Mouse (Mus musculus): ENCODE data around the gene Hmgcs1.

DNA sequence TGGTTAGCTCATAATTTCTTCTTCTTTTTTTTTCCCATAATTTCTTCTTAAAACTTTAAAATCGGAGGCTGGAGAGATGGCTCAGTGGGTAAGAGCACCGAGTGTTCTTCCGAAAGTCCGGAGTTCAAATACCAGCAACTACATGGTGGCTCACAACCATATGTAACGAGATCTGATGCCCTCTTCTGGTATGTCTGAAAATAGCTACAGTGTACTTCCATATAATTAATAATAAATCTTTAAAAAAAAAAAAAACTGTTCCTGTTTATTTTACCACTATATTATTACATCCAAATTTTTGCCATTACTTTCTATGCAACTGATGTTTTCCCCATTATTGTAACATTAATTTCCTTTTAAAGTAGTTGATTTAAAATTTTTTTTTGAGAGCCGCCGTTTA, 34.4 kb downstream of the Hmgcs1 start:
- TF ChIP-seq POLR2A (IDR thresholded peaks at IDR 0.05; ENCODE audit: borderline replicate concordance, extremely low read depth, insufficient read depth, insufficient read length, poor library complexity, severe bottlenecking) (no peak), CTCF (IDR thresholded peaks at IDR 0.05; ENCODE audit: borderline replicate concordance, extremely low read depth, insufficient read depth, insufficient read length) (peak; percentile 2; the same call in 1 of the 2 replicates)
